Mouse (Mus musculus) forebrain, embryonic 14.5 days (tissue): ENCODE measurements at regions not wholly inside any gene's neighbourhood (a gene's known extent, or its start where the extent isn't known, plus 50 kb on each side); places are given as distances from the start of the nearest gene placed in this dataset.
A peak's percentile ranks its signal among the peaks of the same experiment; 100 is the strongest.

Experiments
- ATAC-seq: fragments of 200-750 bp; cut with Nextera tagmentation; 2 replicates; pipeline ENCODE4 v1.8.0; 2017; ENCODE audit warnings: mild to moderate bottlenecking, moderate library complexity
- DNase-seq: peaks from one replicate; pipeline ENCODE4 v3.0.0-alpha.2; 2015; ENCODE audit warnings: low spot score
- H3K27ac ChIP-seq: fragments of 300-500 bp; sonication (generic); 2 replicates; pipeline ENCODE4 v1.5.1; 2014; ENCODE audit warnings: low read depth, mild to moderate bottlenecking, control low read depth, low read length, moderate library complexity
- H3K27me3 ChIP-seq: fragments of 300-500 bp; sonication (generic); replicated peaks from 2 replicates; pipeline ENCODE4 v1.6.1; 2014; ENCODE audit warnings: low read length, control low read depth, mixed read lengths; ENCODE audit not compliant: control insufficient read depth, insufficient read depth
- H3K36me3 ChIP-seq: fragments of 300-500 bp; sonication (generic); 2 replicates; pipeline ENCODE4 v1.6.1; 2014; ENCODE audit warnings: low read length, control low read depth; ENCODE audit not compliant: control insufficient read depth, insufficient read depth
- H3K4me1 ChIP-seq: fragments of 300-500 bp; sonication (generic); 2 replicates; pipeline ENCODE4 v1.6.1; 2014; ENCODE audit warnings: antibody characterized with exemption, low read length, control low read depth; ENCODE audit not compliant: control insufficient read depth, insufficient read depth
- H3K4me2 ChIP-seq: fragments of 300-500 bp; sonication (generic); 2 replicates; pipeline ENCODE4 v1.6.1; 2014; ENCODE audit warnings: mild to moderate bottlenecking, control low read depth, low read length
- H3K4me3 ChIP-seq: fragments of 300-500 bp; sonication (generic); 2 replicates; pipeline ENCODE4 v1.5.1; 2014; ENCODE audit warnings: low read depth, low read length, control low read depth
- H3K9ac ChIP-seq: fragments of 300-500 bp; sonication (generic); 2 replicates; pipeline ENCODE4 v1.6.1; 2014; ENCODE audit warnings: mild to moderate bottlenecking, low read length, control low read depth, moderate library complexity
- H3K9me3 ChIP-seq: fragments of 300-500 bp; sonication (generic); replicated peaks from 2 replicates; pipeline ENCODE4 v1.6.1; 2016; ENCODE audit warnings: low read length, control low read depth, mixed read lengths; ENCODE audit not compliant: control insufficient read depth
- WGBS: fragments of 180-500 bp; shearing (Covaris S2); extraction: QIAGEN DNeasy Blood & Tissue Kit; methylation state at CpG from one replicate; pipeline ENCODE4 v1.1.7; 2014; 5-methylcytosine and 5-hydroxymethylcytosine counted together

DNA sequence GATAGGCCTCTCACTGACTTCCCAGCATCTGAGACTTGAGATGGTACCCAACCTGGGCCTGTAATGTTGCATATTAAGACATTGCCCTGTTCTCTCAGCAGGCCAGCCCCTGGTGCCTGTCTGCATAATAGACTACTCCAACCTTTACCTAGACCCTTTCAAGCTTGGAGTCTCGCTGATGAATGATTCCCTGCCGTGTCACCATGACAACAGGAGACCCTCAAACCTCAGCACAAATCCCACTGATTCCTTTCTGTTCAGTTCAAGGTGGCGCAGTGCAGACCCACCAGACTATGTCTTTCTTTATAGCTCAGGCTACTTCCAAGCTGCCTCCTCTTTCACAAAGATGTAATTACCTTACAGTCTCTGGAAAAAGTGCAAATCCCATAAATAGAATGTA, 172.0 kb downstream of the Dcdc2c start:
- ATAC-seq (no peak), DNase-seq (peak; percentile 34)
- H3K9ac ChIP-seq, result no peak overlapping the region
- H3K36me3 ChIP-seq, result no peaks in the 10 kb centered on the region
- 27% methylated on average over 3 of the region's 3 CpGs for WGBS
- H3K4me1 ChIP-seq, result peaks cover 24% of the 10 kb centered on the region
- H3K27me3 ChIP-seq, result no peaks in the 10 kb centered on the region
- H3K27ac ChIP-seq, result no peak overlapping the region
- no peak overlapping the region for H3K4me3 ChIP-seq
- no peak overlapping the region for H3K4me2 ChIP-seq
- H3K9me3 ChIP-seq, result no peaks in the 10 kb centered on the region

DNA sequence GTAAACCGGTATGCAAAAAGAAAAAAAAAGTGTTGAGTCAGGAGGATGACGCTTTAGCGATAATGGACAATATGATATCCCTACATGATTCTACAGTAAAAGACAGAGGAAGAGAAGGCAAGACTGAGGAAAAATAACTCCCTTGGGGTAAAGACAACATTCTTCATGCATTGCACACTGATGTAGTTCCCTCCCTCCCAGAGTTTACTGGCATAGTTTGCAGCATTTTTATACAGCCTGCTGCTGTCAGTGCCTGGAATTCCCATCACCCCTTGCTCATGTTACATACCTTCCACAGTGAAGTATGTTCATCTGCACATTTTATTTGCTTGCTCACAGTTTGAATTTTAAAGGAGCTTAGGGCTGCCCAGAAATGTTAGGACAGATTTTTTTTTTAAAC, 174.2 kb downstream of the Dcdc2c start:
- Histone ChIP-seq H3K9me3 (no peaks in the 10 kb centered on the region), H3K27ac (0 out of 2 replicates have a peak overlapping the region, but pooled peaks have one; percentile 63), H3K4me1 (peaks cover 24% of the 10 kb centered on the region), H3K36me3 (no peaks in the 10 kb centered on the region), H3K27me3 (no peaks in the 10 kb centered on the region), H3K4me2 (no peak overlapping the region), H3K4me3 (no peak overlapping the region), H3K9ac (no peak overlapping the region)
- DNase-seq (peak; percentile 10), ATAC-seq (no peak)
- 80% methylated on average over 3 of the region's 3 CpGs for WGBS

DNA sequence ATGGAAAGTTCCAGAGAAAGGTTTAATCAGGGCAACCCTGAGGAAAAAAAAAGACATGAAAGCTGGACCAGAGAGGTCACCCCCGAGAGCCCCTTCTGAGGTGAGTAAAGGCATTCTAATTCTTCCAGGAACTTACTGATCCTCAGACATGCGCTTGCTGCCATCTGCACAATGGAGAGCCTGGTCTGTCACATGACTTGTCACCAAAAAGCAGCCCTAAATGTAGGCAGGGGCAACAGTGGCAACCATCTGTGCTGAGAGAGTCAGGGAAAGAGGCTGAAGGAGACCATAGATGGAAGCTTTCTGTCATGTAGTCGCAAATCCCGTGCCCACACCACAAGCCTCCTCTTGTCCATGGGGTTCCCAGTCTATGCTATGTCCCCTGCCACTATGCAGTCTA, 174.8 kb downstream of the Dcdc2c start:
- no peak overlapping the region for H3K4me3 ChIP-seq
- no peaks in the 10 kb centered on the region for H3K27me3 ChIP-seq
- H3K9me3 ChIP-seq, result no peaks in the 10 kb centered on the region
- H3K9ac ChIP-seq, result no peak overlapping the region
- peak; percentile 58; the same call in 1 of the 2 replicates for ATAC-seq
- H3K4me1 ChIP-seq, result peaks cover 24% of the 10 kb centered on the region
- peak; percentile 45 for DNase-seq
- H3K36me3 ChIP-seq, result no peaks in the 10 kb centered on the region
- no peak overlapping the region for H3K4me2 ChIP-seq
- 32% methylated on average over 4 of the region's 4 CpGs for WGBS
- peak overlapping the region; percentile 63 for H3K27ac ChIP-seq

GRCm38 (mm10) chr12:28376770-28377169, 175.4 kb downstream of the Dcdc2c start:
- peak; percentile 78 for ATAC-seq
- Histone ChIP-seq H3K4me3 (no peak overlapping the region), H3K27me3 (no peaks in the 10 kb centered on the region), H3K4me2 (0 out of 2 replicates have a peak overlapping the region, but pooled peaks have one; percentile 10), H3K27ac (0 out of 2 replicates have a peak overlapping the region, but pooled peaks have one; percentile 4), H3K9ac (no peak overlapping the region), H3K9me3 (no peaks in the 10 kb centered on the region), H3K4me1 (peaks cover 24% of the 10 kb centered on the region), H3K36me3 (no peaks in the 10 kb centered on the region)
- WGBS, result 8% methylated on average over 4 of the region's 4 CpGs
- DNase-seq, result peak; percentile 79

GRCm38 (mm10) chr12:28365304-28365703, 186.9 kb downstream of the Dcdc2c start:
- DNase-seq (no peak), ATAC-seq (no peak)
- no peak overlapping the region for H3K4me3 ChIP-seq
- H3K27me3 ChIP-seq, result no peaks in the 10 kb centered on the region
- H3K36me3 ChIP-seq, result no peaks in the 10 kb centered on the region
- H3K4me1 ChIP-seq, result no peaks in the 10 kb centered on the region
- H3K27ac ChIP-seq, result no peak overlapping the region
- WGBS, result 73% methylated on average over 2 of the region's 2 CpGs
- no peaks in the 10 kb centered on the region for H3K9me3 ChIP-seq
- H3K4me2 ChIP-seq, result no peak overlapping the region
- no peak overlapping the region for H3K9ac ChIP-seq

DNA sequence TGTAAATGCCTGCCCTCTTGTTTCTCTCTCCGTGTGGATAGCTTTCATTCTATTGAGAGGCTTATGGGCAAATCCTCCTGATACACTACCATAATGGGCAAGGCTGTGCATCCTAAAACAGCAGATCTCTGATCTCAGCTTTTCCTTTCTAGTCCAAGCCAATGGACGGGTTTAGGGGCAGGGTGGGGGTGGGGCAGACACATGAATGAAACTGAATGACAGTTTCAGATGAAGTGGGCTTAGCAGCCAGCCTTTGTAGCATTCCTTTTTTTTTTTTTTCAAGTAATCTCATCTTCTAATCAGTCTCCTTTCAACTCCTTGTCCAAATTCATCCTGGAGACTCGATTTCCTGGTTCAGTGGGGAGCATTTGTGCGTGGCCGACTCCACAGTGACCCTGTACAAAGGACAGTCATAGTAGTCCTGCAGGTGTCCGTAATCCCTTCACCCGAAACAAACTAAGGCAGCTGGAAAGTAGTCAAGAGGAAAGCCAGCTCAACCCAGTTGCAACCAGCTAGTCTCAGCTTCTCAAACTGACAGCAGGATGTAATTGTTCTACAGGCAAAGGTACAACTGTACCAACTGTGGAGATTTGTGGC, 193.4 kb downstream of the Dcdc2c start:
- Histone ChIP-seq H3K4me2 (no peak overlapping the region), H3K27me3 (no peaks in the 10 kb centered on the region), H3K9me3 (no peaks in the 10 kb centered on the region), H3K4me1 (no peaks in the 10 kb centered on the region), H3K9ac (no peak overlapping the region), H3K4me3 (no peak overlapping the region), H3K27ac (no peak overlapping the region), H3K36me3 (no peaks in the 10 kb centered on the region)
- 5% methylated on average over 7 of the region's 7 CpGs for WGBS
- DNase-seq, result peak; percentile 22
- no peak for ATAC-seq

DNA sequence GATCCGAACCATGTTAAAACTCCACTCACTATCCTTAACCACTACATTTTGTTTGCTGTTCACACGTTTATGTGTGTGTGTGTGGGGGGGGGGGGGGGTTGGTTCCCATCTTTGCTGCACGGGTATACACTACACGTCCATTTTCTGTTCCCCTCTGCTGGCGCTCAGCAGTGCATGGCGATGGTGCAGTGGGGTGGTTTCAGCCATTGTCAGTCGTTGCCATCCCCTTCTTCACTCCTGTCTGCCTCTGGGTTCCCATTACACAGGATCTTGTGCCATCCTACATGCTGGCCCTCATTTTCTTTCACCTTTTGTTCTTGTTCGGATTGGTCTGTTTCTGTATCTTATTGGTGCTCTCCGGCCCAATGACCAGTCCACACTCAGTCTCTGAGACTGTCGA, 194.4 kb downstream of the Dcdc2c start:
- no peak overlapping the region for H3K4me3 ChIP-seq
- no peak overlapping the region for H3K4me2 ChIP-seq
- ATAC-seq (no peak), DNase-seq (no peak)
- no peaks in the 10 kb centered on the region for H3K27me3 ChIP-seq
- H3K27ac ChIP-seq, result no peak overlapping the region
- WGBS, result 87% methylated on average over 10 of the region's 10 CpGs
- H3K36me3 ChIP-seq, result no peaks in the 10 kb centered on the region
- H3K9me3 ChIP-seq, result no peaks in the 10 kb centered on the region
- H3K4me1 ChIP-seq, result no peaks in the 10 kb centered on the region
- no peak overlapping the region for H3K9ac ChIP-seq

DNA sequence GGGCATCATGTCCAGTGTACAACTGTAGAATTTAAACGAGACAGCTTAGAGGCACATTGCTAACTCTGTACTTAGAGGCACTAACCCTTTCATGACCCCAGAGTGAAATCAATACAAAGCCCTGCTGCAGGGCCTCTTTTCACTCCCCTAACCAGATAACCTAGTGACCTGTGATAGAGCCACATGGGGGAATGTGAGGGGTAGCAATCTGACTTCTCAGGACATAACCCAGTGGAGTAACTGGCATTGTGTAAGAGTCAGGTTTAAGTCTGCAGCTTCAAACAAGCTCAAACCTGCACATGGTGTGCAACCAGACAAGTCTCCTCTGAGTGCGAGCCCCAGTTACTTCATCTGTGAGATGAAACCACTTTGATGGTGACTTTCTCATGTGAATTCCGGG, 199.1 kb downstream of the Dcdc2c start:
- no peaks in the 10 kb centered on the region for H3K27me3 ChIP-seq
- no peaks in the 10 kb centered on the region for H3K36me3 ChIP-seq
- no peaks in the 10 kb centered on the region for H3K4me1 ChIP-seq
- H3K4me2 ChIP-seq, result no peak overlapping the region
- no peaks in the 10 kb centered on the region for H3K9me3 ChIP-seq
- no peak overlapping the region for H3K9ac ChIP-seq
- no peak for DNase-seq
- no peak overlapping the region for H3K4me3 ChIP-seq
- H3K27ac ChIP-seq, result no peak overlapping the region
- ATAC-seq, result no peak
- WGBS, result 53% methylated on average over 3 of the region's 3 CpGs

DNA sequence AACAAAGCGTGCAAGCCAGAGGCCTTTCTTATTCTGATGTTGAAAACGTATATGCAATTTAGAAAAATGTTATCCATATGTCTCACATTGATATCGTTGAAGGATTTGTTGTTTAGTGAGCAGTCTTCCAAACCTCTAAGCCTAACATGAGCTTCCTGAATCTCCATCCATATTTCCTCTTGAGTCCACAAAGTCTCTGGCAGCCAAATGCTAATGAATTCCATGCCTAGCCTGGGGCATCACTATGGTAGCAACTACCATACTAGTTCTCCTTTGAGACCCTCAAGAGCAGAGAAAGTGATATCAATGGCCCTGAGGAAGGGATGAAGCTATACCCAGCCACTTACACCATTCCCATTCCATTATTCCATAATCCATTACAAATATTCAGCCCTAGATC, 199.6 kb downstream of the Dcdc2c start:
- Histone ChIP-seq H3K9ac (no peak overlapping the region), H3K4me1 (no peaks in the 10 kb centered on the region), H3K27me3 (no peaks in the 10 kb centered on the region), H3K9me3 (no peaks in the 10 kb centered on the region), H3K27ac (no peak overlapping the region), H3K36me3 (no peaks in the 10 kb centered on the region), H3K4me3 (no peak overlapping the region), H3K4me2 (no peak overlapping the region)
- ATAC-seq (no peak), DNase-seq (no peak)
- 96% methylated on average over 3 of the region's 3 CpGs for WGBS
